Mouse (Mus musculus) lung, adult 2 months (tissue): ENCODE measurements around the gene Fam89b. TPM values are rescaled to one million over a fixed set of nuclear protein-coding genes. Genes with fewer than 3 reads are reported as not detected.

ENCODE experiments used
- DNase-seq: peaks from one replicate; pipeline ENCODE4 v3.0.0; 2022
- H3K4me1 ChIP-seq: fragments of 200-500 bp; 2 replicates; pipeline ENCODE4 v1.6.1; 2011; ENCODE audit warnings: low read length; ENCODE audit not compliant: control insufficient read depth, insufficient read depth
- H3K4me3 ChIP-seq: fragments of 200-500 bp; replicated peaks from 2 replicates; pipeline ENCODE3; 2011; ENCODE audit warnings: low read depth, mild to moderate bottlenecking, control low read depth, low read length; ENCODE audit errors: extremely low read depth
- CTCF ChIP-seq: fragments of 200-500 bp; IDR thresholded peaks from 2 replicates; pipeline ENCODE4 v1.5.1; 2011; ENCODE audit warnings: mild to moderate bottlenecking, low read length, control low read depth; ENCODE audit not compliant: insufficient read depth
- POLR2A ChIP-seq: fragments of 200-500 bp; IDR thresholded peaks from 2 replicates; pipeline ENCODE4 v1.6.1; 2011; ENCODE audit warnings: low read depth, mild to moderate bottlenecking, control low read depth, low read length, borderline replicate concordance; ENCODE audit errors: extremely low read depth
- WGBS: fragments of 180-500 bp; shearing (Covaris S2); methylation state at CpG from one replicate; pipeline ENCODE4 v1.1.7; 2018; 5-methylcytosine and 5-hydroxymethylcytosine counted together
- polyA plus RNA-seq: library from polyadenylated mRNA; depleted of rRNA; stranded (reverse); fragments of >200 nt; gene quantifications from 2 replicates; pipeline ENCODE4 v1.2.3, GENCODE M21; 2012

Gene Fam89b
- polyA plus RNA-seq, 1 experiment, result 234 TPM

GRCm38 (mm10) chr19:5756321-5756985 lies 27.0 kb upstream of the Fam89b start:
- 48% methylated on average over 29 of the region's 29 CpGs for WGBS
- no peak overlapping the region for H3K4me3 ChIP-seq
- TF ChIP-seq POLR2A (no peak), CTCF (no peak)

GRCm38 (mm10) chr19:5751742-5752141 lies 22.3 kb upstream of the Fam89b start:
- TF ChIP-seq POLR2A (no peak), CTCF (no peak)
- Histone ChIP-seq H3K4me1 (peaks cover 3% of the 10 kb centered on the region; the same call in 1 of the 2 replicates), H3K4me3 (no peak overlapping the region)
- 23% methylated on average over 20 of the region's 20 CpGs for WGBS
- DNase-seq, result peak; percentile 50

More at GRCm38 (mm10) chr19:5756321-5756985, 27.0 kb upstream of the Fam89b start:
- DNase-seq, result no peak
- H3K4me1 ChIP-seq, result peaks cover 3% of the 10 kb centered on the region; the same call in 1 of the 2 replicates

- Histone ChIP-seq H3K4me1 (peaks cover 3% of the 10 kb centered on the region; the same call in 1 of the 2 replicates), H3K4me3 (no peak overlapping the region)
- DNase-seq, result no peak
- no peak for TF ChIP-seq CTCF
- TF ChIP-seq POLR2A, result no peak
- WGBS, result 54% methylated on average over 22 of the region's 22 CpGs
Measured at GRCm38 (mm10) chr19:5750951-5751350, 21.5 kb upstream of the Fam89b start.

- Histone ChIP-seq H3K4me1 (peaks cover 3% of the 10 kb centered on the region; the same call in 1 of the 2 replicates), H3K4me3 (no peak overlapping the region)
- 69% methylated on average over 6 of the region's 6 CpGs for WGBS
- no peak for TF ChIP-seq CTCF
- no peak for TF ChIP-seq POLR2A
- DNase-seq, result no peak
Measured at GRCm38 (mm10) chr19:5749476-5749875, 20.0 kb upstream of the Fam89b start.

GRCm38 (mm10) chr19:5746907-5747363 lies 17.5 kb upstream of the Fam89b start:
- Histone ChIP-seq H3K4me1 (peaks cover 6% of the 10 kb centered on the region; the same call in 1 of the 2 replicates), H3K4me3 (no peak overlapping the region)
- TF ChIP-seq CTCF, result no peak
- TF ChIP-seq POLR2A, result no peak
- DNase-seq, result no peak
- WGBS, result 58% methylated on average over 12 of the region's 12 CpGs

GRCm38 (mm10) chr19:5745756-5746710 lies 16.6 kb upstream of the Fam89b start:
- DNase-seq, result peak; percentile 37
- H3K4me3 ChIP-seq, result no peak overlapping the region

GRCm38 (mm10) chr19:5743576-5743975 lies 14.1 kb upstream of the Fam89b start:
- 7% methylated on average over 5 of the region's 5 CpGs for WGBS
- TF ChIP-seq CTCF (no peak), POLR2A (no peak)
- Histone ChIP-seq H3K4me1 (peaks cover 9% of the 10 kb centered on the region), H3K4me3 (no peak overlapping the region)
- no peak for DNase-seq

More at GRCm38 (mm10) chr19:5745756-5746710, 16.6 kb upstream of the Fam89b start:
- 26% methylated on average over 36 of the region's 36 CpGs for WGBS
- H3K4me1 ChIP-seq, result peaks cover 4% of the 10 kb centered on the region; the same call in 1 of the 2 replicates
- TF ChIP-seq CTCF (no peak), POLR2A (no peak)

GRCm38 (mm10) chr19:5742241-5742641 lies 12.8 kb upstream of the Fam89b start:
- no peak for TF ChIP-seq CTCF
- no peak for TF ChIP-seq POLR2A
- H3K4me3 ChIP-seq, result peak overlapping the region; percentile 73
- DNase-seq, result no peak
- H3K4me1 ChIP-seq, result peaks cover 9% of the 10 kb centered on the region
- 8% methylated on average over 32 of the region's 32 CpGs for WGBS

- TF ChIP-seq POLR2A (peak; percentile 43; the same call in 1 of the 2 replicates), CTCF (no peak)
- under 1% methylated on average over 52 of the region's 55 CpGs for WGBS
- DNase-seq, result peak; percentile 76
- H3K4me1 ChIP-seq, result peaks cover 9% of the 10 kb centered on the region
- H3K4me3 ChIP-seq, result peak overlapping the region; percentile 73
Measured at GRCm38 (mm10) chr19:5741641-5742240, 12.3 kb upstream of the Fam89b start.
